Mouse (Mus musculus): ENCODE data around the gene Btbd9. TPM values are rescaled to one million over a fixed set of nuclear protein-coding genes. Genes with fewer than 3 reads are reported as not detected.

Btbd9 gene
- total and polyA plus RNA-seq, 2 experiments from 2014 or later = 30.3 to 31.0 TPM

DNA sequence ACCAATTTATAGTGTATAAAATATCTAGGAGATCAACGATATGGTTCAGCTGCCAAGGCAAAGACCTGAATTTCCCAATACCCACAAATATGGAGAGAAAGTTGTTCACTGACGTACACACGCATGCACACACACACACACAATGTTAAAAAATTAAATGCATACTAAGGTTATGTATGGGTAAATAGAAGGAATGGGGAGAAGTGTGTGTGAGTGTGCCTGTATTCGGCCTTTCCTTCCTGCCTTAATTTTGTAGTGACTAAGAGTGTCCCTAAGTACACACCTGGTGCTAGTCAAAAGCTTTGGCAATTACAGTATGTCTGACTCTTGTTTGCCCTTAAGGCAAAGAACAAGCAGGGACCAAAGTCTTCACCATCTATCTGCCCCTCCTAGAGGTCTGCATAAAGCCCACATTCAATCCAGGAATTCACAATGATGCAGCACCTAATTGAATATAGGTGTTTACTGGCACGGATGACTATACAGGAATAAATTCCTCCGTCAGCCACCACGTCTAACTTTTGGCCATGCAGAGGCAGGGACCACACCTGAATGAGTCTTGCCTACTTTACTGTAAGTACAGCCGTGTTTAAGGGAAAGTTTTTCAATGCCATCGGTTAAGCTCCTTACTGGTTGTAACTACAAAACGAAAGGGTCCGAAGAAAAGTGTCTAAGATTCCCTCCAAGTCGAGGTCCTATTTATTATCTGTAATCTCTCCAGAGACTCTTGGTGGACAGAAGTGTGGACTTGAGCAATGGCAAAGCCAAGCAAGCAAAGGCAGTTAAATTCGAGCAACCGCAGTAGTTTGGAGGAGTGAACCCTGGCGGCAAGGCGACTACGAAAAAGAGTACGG, 35.2 kb upstream of the Btbd9 start:
- no peaks in the 10 kb centered on the region for H3K9me3 ChIP-seq (replicated peaks; ENCODE audit: control insufficient read depth, low read length)
- DNase-seq (ENCODE audit: low spot score) (no peak), ATAC-seq (ENCODE audit: insufficient read depth, low read depth) (no peak)
- peak overlapping the region; percentile 93 for H3K4me3 ChIP-seq (ENCODE audit: low read depth, low read length)
- 25% methylated on average over 18 of the region's 18 CpGs for WGBS
- peaks cover 29% of the 10 kb centered on the region for H3K4me1 ChIP-seq (ENCODE audit: control insufficient read depth, insufficient read depth)
- H3K27ac ChIP-seq (ENCODE audit: low read depth) = peak overlapping the region; percentile 96
- H3K9ac ChIP-seq (replicated peaks; ENCODE audit: low read depth, low read length) = peak overlapping the region; percentile 91
- H3K4me2 ChIP-seq (ENCODE audit: low read depth, low read length) = peak overlapping the region; percentile 72
- TF ChIP-seq EP300 (IDR thresholded peaks at IDR 0.05; ENCODE audit: low read depth) (no peak), CTCF (IDR thresholded peaks at IDR 0.05; ENCODE audit: low read depth) (no peak)
- no peaks in the 10 kb centered on the region for H3K36me3 ChIP-seq (replicated peaks; ENCODE audit: control insufficient read depth, insufficient read depth, low read length)
- H3K27me3 ChIP-seq (ENCODE audit: control insufficient read depth, insufficient read depth, low read length) = no peaks in the 10 kb centered on the region

DNA sequence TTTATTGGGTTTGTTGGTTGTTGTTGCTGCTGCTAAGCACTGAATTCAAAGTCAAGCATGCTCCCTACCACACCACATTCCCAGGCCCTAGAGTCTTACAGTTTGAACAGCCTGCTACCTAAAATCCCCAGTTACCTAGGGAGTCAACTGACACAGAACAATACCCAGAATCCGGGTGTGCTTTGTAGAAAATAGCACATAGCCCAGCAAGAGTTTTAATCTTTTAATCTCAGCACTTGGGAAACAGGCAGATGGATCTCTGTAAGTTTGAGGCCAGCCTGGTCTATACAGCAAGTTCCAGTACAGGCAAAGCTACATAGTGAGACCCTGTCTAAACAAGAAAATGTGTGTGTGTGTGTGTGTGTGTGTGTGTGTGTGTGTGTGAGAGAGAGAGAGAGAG, 34.5 kb upstream of the Btbd9 start:
- 77% methylated on average over 1 of the region's 1 CpGs for WGBS
- Histone ChIP-seq H3K4me3 (ENCODE audit: low read depth, low read length) (no peak overlapping the region), H3K27me3 (ENCODE audit: control insufficient read depth, insufficient read depth, low read length) (no peaks in the 10 kb centered on the region), H3K4me2 (ENCODE audit: low read depth, low read length) (no peak overlapping the region), H3K27ac (ENCODE audit: low read depth) (no peak overlapping the region), H3K9me3 (replicated peaks; ENCODE audit: control insufficient read depth, low read length) (no peaks in the 10 kb centered on the region), H3K4me1 (ENCODE audit: control insufficient read depth, insufficient read depth) (peaks cover 29% of the 10 kb centered on the region), H3K9ac (replicated peaks; ENCODE audit: low read depth, low read length) (no peak overlapping the region), H3K36me3 (replicated peaks; ENCODE audit: control insufficient read depth, insufficient read depth, low read length) (no peaks in the 10 kb centered on the region)
- DNase-seq (ENCODE audit: low spot score) = no peak
- no peak for TF ChIP-seq EP300 (IDR thresholded peaks at IDR 0.05; ENCODE audit: low read depth)
- TF ChIP-seq CTCF (IDR thresholded peaks at IDR 0.05; ENCODE audit: low read depth) = no peak
- no peak for ATAC-seq (ENCODE audit: insufficient read depth, low read depth)

GRCm38 (mm10) chr17:30609980-30610307, 33.7 kb upstream of the Btbd9 start:
- Histone ChIP-seq H3K9me3 (replicated peaks; ENCODE audit: control insufficient read depth, low read length) (no peaks in the 10 kb centered on the region), H3K4me3 (ENCODE audit: low read depth, low read length) (no peak overlapping the region), H3K4me1 (ENCODE audit: control insufficient read depth, insufficient read depth) (peaks cover 29% of the 10 kb centered on the region), H3K4me2 (ENCODE audit: low read depth, low read length) (no peak overlapping the region), H3K27ac (ENCODE audit: low read depth) (no peak overlapping the region), H3K36me3 (replicated peaks; ENCODE audit: control insufficient read depth, insufficient read depth, low read length) (no peaks in the 10 kb centered on the region), H3K9ac (replicated peaks; ENCODE audit: low read depth, low read length) (no peak overlapping the region), H3K27me3 (ENCODE audit: control insufficient read depth, insufficient read depth, low read length) (no peaks in the 10 kb centered on the region)
- DNase-seq (ENCODE audit: low spot score) = no peak
- TF ChIP-seq EP300 (IDR thresholded peaks at IDR 0.05; ENCODE audit: low read depth) (no peak), CTCF (IDR thresholded peaks at IDR 0.05; ENCODE audit: low read depth) (no peak)
- WGBS = 98% methylated on average over 5 of the region's 5 CpGs
- no peak for ATAC-seq (ENCODE audit: insufficient read depth, low read depth)

- WGBS = 57% methylated on average over 16 of the region's 16 CpGs
- no peak for ATAC-seq (ENCODE audit: insufficient read depth, low read depth)
- Histone ChIP-seq H3K27ac (ENCODE audit: low read depth) (no peak overlapping the region), H3K4me1 (ENCODE audit: control insufficient read depth, insufficient read depth) (peaks cover 29% of the 10 kb centered on the region), H3K4me2 (ENCODE audit: low read depth, low read length) (no peak overlapping the region), H3K36me3 (replicated peaks; ENCODE audit: control insufficient read depth, insufficient read depth, low read length) (no peaks in the 10 kb centered on the region), H3K27me3 (ENCODE audit: control insufficient read depth, insufficient read depth, low read length) (no peaks in the 10 kb centered on the region), H3K9ac (replicated peaks; ENCODE audit: low read depth, low read length) (no peak overlapping the region), H3K9me3 (replicated peaks; ENCODE audit: control insufficient read depth, low read length) (no peaks in the 10 kb centered on the region), H3K4me3 (ENCODE audit: low read depth, low read length) (no peak overlapping the region)
- no peak for DNase-seq (ENCODE audit: low spot score)
- TF ChIP-seq EP300 (IDR thresholded peaks at IDR 0.05; ENCODE audit: low read depth) (no peak), CTCF (IDR thresholded peaks at IDR 0.05; ENCODE audit: low read depth) (no peak)
Measured at GRCm38 (mm10) chr17:30609305-30609979, 33.2 kb upstream of the Btbd9 start.

DNA sequence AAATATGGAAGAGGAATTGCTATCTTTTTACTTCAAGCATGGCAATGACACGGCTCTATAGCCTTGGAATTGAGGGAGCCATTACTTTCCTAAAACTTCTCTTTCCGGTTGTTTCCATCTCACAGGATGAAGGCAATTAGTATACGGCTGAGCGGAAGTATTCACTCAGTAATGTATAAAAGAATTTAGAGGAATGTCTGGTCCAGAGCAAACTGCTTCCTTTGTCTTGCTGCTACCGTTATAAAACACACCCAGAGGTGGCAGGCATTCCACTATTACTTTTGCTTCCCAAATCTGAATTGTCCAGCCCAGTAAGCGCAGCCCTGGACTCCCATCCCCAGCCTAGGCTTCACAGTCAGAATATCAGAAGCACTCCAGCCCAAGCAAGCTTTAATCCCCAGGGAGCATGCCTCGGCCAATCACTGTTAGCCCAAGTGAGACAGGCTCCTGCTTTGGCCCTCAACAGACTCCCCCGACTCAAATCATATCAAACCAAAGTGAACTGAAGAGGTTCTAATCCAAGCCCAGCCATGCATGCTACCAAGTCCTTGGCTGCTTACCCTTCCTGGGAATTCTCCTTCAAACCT, 31.7 kb upstream of the Btbd9 start:
- no peak overlapping the region for H3K4me3 ChIP-seq (ENCODE audit: low read depth, low read length)
- H3K27me3 ChIP-seq (ENCODE audit: control insufficient read depth, insufficient read depth, low read length) = no peaks in the 10 kb centered on the region
- 69% methylated on average over 8 of the region's 8 CpGs for WGBS
- H3K36me3 ChIP-seq (replicated peaks; ENCODE audit: control insufficient read depth, insufficient read depth, low read length) = peaks cover 8% of the 10 kb centered on the region
- DNase-seq (ENCODE audit: low spot score) (no peak), ATAC-seq (ENCODE audit: insufficient read depth, low read depth) (no peak)
- no peak for TF ChIP-seq EP300 (IDR thresholded peaks at IDR 0.05; ENCODE audit: low read depth)
- TF ChIP-seq CTCF (IDR thresholded peaks at IDR 0.05; ENCODE audit: low read depth) = no peak
- H3K9me3 ChIP-seq (replicated peaks; ENCODE audit: control insufficient read depth, low read length) = no peaks in the 10 kb centered on the region
- H3K4me1 ChIP-seq (ENCODE audit: control insufficient read depth, insufficient read depth) = peaks cover 29% of the 10 kb centered on the region
- no peak overlapping the region for H3K27ac ChIP-seq (ENCODE audit: low read depth)
- H3K9ac ChIP-seq (replicated peaks; ENCODE audit: low read depth, low read length) = no peak overlapping the region
- H3K4me2 ChIP-seq (ENCODE audit: low read depth, low read length) = no peak overlapping the region

Measured in heart, postnatal 0 days (tissue).